Mouse (Mus musculus) heart, adult 18-20 months (tissue): Measurements from ENCODE around the gene Atraid. TPM values are rescaled to one million over a fixed set of nuclear protein-coding genes. Genes with fewer than 3 reads are reported as not detected.
A peak's percentile ranks its signal among the peaks of the same experiment; 100 is the strongest.

Source experiments
- DNase-seq, 2 experiments: peaks; one replicate each; pipeline ENCODE4 v3.0.0; 2021 to 2022; ENCODE audit warnings: mixed read lengths in 1 of 2
- total RNA-seq, 2 experiments: library from RNA; stranded (reverse); gene quantifications; 2 replicates each; pipeline ENCODE4 v1.2.3; 2021

Atraid gene
- total RNA-seq, 2 experiments from 2014 or later = 47.6 to 52.2 TPM

DNA sequence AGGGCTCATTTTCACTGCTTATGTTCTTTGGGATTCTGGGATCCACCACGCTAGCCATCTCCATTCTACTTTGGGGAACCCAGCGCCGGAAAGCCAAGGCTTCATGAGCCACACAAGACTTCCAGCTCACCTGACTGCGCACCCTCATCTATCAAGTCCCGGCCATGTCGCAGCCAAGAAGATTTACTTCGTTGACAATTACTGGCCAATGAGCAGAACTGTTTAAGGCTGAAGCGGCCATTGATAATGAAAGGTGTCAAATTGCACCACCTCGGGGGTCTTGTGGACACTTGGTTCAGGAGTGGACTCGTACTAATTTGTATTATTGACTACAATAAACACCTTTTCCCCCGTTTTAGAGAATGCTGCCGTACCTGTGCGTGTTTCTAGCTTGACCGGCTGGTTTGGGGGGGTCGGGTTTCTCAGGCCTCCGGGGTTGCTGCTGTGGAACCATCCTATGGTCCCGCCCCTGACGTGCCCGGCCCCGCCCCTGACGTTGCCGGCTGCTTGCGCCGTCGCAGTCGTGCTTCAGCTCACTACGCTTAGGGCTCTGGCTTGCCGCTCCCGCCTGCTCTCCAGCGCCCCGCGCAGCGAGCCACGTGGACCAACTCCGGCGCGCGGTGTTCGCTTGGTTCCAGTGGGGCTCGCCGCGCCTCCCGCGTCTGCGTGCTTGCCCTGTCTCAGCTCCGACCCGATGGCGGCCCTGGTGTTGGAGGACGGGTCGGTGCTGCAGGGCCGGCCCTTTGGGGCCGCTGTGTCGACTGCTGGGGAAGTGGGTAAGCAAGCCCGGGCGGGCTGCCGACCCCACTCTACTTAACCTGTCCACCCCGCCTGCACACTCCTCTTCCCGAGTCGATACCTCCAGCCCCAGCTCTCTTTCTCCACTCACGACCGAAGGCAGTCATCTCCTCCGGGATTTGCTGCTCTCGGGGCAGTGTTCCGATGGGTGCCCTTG is 6.4 kb downstream of the Atraid start, which contains the start of gene Cad:
Gene Cad, plus strand, starts transcription at position 520 of the 955 bp plus-strand sequence.
- peak; percentile 97 for DNase-seq

DNA sequence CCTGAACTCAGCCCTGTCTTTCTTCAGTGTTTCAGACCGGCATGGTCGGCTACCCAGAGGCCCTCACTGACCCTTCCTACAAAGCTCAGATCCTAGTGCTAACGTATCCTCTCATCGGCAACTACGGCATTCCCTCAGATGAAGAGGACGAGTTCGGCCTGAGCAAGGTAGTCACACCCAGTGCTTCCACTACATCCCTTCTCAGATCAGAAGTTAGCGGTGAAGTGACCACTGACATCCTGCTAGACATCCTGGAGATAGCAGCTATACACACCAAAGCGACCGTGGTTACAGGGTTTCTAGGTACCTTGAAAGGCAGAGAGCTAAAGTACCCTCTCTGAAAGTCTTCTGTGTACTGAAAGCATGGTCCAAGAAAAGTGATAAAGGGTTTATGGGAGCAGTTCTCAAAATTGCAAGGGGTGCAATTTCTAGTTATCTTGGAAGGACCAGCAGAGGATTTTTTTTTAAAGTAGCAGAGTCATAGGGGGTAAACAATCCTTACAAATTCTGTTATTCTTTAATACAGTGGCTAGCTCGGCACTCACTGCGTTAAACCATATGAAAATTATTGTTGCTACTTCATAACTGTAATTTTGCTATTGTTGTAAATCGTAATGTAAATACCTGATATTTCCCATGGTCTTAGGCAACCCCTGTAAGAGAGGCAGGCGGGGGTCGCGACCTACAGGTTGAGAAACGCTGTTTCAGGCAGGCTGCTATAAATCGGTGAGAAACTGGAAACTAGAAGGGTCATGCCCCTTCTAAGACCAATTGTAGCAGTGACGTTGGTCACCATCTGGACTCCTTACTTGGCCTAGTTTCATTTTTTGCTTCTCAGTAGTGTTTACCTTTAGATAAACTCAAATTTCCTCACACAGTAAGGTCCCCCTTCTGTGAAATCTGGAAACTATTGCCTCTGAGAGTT is 7.4 kb downstream of the Atraid start:
- no peak for DNase-seq

DNA sequence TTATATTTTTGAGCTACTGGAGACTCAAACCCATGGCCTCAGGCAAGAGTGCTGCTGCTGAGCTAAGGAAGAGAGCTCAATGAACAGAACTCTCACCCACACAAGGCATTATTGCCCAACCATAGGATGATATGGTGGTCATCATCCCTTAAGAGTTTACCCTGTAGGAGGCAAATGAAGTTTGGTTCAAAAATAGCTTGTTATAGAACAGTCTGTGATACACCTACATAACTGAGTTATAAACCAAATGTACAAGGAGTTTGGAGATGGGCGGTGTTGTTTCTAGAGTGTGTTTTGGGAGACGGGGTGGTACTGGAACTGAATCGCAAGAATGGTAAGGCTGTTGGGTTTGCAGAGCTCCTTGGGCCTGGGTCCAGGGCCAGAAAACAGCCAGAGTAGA is 21.7 kb downstream of the Atraid start:
- no peak for DNase-seq

DNA sequence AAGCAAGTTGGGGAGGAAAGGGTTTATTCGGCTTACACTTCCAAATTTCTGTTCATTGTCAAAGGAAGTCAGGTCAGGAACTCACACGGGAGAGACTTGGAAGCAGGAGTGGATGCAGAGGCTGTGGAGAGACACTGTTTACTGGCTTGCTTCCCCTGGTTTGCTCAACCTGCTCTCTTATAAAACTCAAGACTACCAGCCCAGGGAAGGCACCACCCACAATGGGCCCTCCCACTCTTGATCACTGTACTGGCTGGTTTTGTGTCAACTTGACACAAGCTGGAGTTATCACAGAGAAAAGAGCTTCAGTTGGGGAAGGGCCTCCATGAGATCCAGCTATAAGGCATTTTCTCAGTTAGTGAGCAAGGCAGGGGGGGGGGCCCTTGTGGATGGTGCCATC is 22.9 kb downstream of the Atraid start:
- no peak for DNase-seq

DNA sequence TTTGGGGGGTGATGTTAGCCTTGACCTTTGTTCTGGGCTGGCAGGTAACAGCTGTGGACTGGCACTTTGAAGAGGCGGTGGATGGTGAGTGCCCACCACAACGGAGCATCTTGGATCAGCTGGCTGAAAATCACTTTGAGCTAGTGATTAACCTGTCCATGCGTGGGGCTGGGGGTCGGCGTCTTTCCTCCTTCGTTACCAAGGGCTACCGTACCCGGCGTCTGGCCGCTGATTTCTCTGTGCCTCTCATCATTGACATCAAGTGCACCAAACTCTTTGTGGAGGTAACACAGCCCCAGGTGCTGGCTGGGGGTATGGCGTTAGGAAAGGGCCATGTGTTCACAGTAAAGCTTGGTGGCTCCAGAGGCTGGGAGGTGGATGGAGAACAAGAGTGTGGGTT is 23.7 kb downstream of the Atraid start:
- no peak for DNase-seq

DNA sequence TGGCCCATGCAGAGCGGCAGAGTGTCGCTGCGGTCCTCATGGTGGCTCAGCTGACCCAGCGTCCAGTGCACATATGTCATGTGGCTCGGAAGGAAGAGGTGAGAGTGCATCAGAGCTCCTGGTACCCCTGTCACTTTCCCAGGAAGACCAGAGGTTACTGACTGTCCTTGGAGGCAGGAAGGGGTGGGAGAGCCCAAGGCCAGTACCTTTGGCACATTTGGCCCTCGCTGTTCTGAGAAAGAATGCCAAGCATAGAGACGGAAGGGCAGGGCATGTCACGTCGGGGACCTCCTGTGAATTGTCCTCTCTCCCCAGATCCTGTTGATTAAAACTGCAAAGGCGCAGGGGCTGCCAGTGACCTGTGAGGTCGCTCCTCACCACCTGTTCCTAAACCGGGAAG is 25.1 kb downstream of the Atraid start:
- peak in 1 of 2 experiments; percentile 53 for DNase-seq

DNA sequence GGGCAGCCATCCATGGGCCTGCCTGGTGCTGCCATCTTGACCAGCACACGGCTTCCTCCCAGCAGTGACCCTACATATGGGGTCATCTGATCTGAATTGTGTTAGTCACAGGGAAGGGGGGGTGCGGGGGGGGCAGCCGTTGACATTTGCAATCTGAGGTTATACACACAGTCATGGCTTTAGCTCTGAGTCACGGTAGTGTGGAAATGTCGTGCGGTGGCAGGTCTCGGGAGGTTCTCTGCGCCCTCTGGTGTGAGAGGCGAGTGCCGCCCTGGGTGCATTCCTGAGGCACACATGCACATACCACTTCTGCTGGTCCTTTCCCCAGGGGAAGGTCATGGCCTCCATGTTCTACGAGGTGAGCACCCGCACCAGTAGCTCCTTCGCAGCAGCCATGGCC is 28.2 kb downstream of the Atraid start:
- DNase-seq = no peak

DNA sequence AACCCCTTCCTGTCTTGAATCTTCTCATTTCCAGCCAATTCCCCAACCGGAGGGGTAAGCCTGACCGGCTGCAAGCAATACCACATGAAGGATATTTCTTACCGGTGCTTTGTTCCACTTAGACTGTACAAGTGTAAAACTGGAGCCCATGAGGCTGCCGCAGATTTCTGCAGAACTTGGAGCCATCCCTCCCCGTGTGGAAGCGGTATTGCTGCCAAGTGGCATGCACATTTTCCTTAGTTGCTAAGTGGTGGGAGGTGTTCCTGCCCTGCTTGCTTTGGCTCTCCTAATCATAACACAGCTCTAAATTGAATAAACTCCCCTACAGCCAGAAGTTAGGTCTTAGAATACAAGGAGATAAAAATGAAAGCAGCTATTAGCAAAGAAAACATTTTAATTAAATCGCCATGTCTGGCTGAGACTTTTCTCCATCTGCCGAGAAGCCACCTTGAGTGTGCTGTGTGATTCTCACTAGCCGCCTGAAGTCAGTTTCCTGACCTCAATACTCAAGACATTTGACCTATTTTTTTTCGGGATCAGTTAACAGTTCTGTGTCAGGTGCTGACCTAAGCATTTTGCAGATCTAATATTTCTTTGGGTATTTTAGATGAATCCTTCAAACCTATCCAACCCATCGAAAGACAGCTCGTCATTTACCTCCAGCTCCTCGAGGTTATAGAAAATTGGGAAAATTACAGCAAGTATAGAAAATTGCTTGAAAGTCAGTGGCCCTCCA is 32.1 kb downstream of the Atraid start:
- peak; percentile 26 to 37 for DNase-seq

DNA sequence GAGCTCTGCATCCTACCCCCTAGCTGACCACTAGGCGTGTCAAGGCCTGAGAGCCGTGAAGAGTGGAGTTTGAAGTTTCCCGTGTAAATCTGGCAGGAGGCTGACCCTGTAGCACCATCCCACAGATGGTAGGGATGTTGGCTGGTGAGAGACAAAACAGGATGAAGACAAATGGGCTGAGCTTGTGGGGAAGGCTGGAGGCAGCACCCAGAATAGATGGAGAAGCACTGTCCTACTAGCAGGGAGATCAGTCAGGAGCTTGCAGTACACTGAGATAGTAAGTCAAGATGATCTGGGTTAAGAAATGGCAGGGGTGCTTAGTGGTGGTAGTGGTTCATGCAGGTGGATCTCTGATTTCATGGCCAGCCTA is 32.7 kb downstream of the Atraid start:
- DNase-seq = no peak

DNA sequence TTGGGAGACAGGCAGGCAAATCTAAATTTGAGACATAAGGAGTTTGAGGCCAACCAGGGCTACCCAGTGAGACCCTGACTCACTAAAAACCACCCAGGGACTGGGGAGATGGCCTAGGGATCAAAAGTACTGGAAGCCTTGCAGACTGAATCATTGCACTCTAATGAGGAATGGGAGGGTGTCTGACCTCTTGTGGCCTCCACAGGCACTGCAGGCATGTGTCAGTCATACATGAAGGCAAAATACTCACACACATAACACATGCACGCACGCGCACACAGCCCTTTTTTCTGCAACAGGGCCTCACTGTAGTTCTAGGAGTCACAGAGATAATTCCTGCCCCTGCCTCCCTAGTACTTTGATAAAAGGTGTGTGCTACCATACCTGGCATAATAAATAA is 33.3 kb downstream of the Atraid start:
- peak in 1 of 2 experiments; percentile 55 for DNase-seq

DNA sequence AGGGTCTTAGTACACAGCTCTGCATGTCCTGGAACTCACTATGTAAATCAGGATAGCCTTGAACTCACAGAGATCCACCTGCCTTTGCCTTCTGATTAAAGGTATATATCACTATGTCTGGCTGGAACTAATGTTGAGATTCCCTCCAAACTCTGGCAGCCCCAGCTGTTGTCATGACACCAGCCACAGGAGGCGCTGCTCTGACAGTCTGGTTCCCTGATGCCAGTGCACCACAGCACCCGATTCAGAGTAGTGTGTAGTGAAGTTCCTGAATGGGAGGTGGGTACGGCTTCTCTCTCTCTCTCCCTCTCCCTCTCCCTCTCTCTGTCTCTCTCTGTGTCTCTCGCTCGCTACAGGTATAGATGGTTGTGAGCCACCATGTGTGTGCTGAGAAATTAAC is 34.2 kb downstream of the Atraid start:
- peak; percentile 73 to 82 for DNase-seq

DNA sequence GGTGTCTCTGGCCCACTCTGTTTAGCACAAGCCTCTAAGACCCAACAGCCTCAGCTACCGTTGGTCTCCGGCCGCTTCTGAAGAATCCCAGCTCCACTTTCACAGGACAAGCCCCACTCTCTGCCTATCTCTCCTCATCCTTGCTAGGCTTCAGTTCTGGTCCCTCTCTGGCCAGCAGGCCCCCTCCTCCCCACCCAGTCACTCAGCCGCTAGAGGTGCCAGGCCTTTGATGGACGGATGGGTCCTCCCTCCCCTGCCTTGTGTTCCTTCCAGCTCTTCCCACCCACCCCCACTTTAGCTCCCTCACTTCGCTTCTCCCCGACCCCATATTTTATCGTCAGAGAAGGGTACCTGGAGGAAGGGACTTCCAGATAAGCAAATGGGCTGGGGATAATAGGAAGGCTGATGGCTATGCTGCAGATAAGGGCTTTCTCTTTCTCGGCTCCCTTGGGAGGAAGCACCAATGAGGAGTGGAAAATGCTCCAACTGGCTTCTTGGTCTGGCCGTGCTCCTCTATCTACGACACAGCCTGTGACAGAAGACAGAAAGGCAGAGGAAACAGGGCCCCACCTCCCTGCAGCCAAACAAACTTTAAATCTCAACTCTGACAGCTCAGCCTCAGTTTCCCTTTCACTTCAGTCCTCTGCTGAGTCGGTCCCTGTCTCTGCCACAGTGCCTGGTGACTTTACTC is 35.0 kb downstream of the Atraid start:
- DNase-seq = peak; percentile 58 to 73

DNA sequence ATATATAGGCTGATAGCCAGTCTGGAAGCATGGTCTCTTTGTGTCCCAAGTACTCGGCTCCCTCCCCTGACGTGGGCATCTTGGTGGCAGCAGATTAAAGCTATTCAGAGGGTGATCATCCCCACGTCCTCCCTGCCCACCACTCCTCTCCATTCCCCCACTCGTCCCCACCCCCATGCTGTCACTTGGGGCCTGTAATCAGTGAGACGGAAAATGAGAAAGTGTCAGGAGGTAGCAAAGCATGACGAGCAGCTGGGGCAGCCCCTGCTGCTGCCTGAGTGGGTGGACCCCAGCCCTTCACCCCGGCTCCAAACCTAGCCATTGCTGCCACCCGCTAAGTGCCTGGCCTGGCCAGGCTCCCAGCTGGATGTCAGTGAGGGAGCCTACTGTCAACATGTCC is 35.8 kb downstream of the Atraid start:
- no peak for DNase-seq

DNA sequence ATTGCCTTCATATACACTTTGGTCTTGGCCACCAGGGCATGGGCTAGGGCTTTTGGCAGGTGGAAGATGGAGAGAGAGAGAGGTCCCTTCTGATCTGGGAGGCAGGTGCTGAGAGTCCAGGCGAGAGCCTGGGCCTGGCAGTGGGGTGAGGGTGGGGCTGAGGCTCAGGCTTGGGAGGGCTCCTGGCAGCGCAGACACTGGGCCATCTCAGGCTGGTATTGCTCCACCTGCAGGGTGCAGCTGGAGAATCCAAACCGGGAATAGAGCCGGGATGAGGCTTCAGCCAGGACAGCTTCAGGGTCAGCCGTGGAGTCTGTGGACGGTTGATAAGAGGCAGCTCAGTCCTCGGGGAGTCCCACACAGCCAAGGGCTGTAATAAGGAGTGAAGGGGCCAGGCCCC is 38.5 kb downstream of the Atraid start:
- no peak for DNase-seq

DNA sequence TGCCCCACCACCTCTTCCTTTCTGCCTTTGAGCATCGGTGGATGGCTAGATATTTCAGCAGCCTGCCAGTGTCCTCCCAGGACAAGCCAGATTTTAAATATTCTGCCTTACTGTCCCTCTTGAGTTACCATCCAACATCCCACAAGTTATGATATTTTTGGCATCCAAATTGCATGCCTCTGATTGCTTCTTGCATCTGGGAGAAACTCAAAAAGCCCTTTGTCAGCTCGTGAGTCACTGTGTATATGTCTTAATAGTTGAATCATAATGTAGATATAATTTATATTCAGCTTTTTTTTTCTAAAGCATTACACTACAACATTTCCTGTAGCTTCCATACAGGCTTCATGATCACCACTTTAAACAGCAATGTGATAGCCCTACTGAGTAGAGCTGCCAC is 39.0 kb downstream of the Atraid start:
- no peak for DNase-seq

DNA sequence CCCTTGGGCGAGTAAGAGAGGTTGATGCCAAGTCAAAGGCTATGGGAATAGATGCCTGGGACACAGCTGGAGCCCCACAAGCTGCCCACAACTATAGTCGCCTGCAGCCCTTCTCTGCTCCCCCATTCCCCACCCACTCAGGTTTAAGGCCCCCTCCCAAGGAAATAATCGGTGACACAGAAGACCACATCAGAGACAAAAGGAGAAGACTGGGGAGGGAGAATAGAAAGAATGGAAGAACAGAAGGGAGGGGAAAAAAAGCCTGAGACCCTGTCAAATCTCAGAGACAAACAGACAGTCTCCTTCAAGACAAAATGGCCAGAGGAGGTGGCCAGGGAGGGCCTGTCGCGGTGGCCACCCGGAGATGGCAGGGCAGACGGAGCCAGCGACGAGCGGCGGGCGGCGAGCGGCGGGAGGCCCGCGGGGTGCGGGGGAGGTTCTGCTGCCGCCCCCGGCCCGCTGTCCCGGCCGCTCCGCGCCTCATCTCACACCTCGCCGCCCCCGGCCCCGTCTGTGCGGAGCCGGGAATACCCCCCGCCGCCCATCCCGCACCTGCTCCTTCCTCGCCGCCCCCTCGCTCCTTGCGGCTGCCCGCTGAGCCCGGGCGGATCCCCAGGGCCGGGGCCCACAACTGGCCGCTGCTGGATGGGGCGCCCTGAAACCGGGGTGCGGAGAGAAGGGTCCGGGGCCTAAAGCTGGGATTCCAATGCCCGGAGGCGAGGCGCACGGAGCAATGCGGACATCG is 44.3 kb downstream of the Atraid start:
- no peak for DNase-seq

DNA sequence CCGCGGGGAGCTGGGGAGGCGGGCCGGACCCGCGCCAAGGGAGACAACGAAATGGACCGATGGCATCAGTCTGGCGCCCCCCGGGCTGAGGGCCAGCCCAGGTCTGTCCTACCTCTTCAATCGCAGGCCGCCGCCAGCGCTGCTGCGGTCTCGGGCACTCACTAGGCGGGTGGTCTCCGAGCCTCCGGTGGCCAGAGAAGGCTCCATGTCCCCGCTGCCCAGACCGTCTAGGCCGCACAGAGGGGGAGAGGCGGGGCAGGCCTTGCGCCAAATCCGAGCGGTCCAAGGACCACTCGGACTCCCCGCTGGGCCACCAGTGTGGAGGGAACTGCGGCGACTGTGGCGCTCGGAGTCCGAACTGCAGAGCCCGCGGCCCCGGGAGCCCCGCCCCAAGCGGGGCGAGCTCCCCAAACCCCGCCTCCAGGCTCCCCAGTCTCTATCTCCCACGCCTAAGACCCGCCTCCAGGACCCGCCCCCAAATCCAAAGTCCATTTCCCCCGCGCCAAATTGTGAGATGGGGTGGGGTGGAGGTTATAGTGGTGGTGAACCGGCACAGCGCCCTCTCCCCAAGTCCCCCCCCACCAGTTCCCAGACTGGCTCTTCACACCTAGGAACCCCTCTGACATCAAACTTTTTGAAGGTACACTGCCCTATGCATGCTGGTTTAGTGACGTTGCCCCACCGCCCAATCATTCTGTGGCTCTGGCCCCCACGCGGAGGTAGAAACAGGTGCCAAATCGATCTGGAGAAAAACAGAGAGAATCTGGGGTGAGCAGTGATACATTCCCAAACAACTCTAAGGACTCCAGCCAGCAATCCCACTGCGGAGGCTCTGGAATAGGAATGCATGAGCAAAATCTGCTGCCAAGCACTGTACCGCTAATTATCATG is 45.3 kb downstream of the Atraid start:
- peak; percentile 52 to 56 for DNase-seq

DNA sequence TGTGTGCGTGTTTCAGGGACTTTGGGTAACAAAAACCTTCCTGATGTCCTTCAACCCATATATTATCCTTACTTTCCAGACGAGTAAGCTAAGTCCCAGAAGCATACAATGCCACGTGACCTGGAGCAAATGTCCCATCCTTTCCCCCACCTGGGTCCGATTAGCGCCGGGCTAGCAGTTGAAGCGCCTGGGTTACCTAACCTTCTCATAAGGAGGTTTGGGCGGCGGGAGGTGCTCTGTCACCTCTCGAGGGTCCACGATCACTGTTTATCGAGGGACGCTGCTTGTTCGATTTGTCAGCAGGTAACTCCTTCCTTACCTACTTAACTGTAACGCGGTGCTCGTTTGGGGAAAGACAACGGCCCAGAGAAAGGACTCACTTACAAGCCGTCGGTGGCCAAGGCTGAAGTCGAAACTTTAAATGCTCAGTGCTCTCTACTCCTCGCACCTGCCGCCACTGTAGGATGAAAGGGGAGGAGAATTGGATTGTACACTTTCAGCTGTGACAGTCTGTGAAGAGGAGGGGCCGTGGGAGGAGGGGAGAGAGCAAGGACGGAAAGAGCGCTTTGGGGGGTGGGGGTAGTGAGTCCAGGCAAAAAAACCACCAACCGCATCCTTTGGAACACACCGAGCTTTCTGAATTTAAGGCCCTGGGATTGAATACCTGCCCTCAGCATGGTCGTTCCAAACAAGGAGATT is 46.1 kb downstream of the Atraid start:
- DNase-seq = peak in 1 of 2 experiments; percentile 25
